Mouse (Mus musculus) MEL (cell line): ENCODE data around the gene Gm20388. TPM values are rescaled to one million over a fixed set of nuclear protein-coding genes. Genes with fewer than 3 reads are reported as not detected.

Experiments
- DNase-seq: peaks from one replicate; pipeline ENCODE4 v3.0.0; 2011; ENCODE audit warnings: low read depth, low spot score
- H3K27ac ChIP-seq: 2 replicates; pipeline ENCODE4 v1.5.1; 2012; ENCODE audit warnings: low read depth, mild to moderate bottlenecking, control low read depth, low read length, moderate library complexity; ENCODE audit not compliant: control insufficient read depth
- H3K27me3 ChIP-seq, 2 experiments: fragments of 150-350 bp in 1 of 2; sonication (generic) in 1 of 2; 2 replicates each; pipeline ENCODE4 v1.6.1; 2012; ENCODE audit warnings: low read length in 2 of 2, mild to moderate bottlenecking in 2 of 2, improper control_type of control experiment in 1 of 2, moderate library complexity in 1 of 2; ENCODE audit not compliant: insufficient read depth in 2 of 2, control insufficient read depth in 1 of 2
- H3K36me3 ChIP-seq, 2 experiments: 2 replicates each; pipeline ENCODE4 v1.6.1; 2012 to 2014; ENCODE audit warnings: low read length in 2 of 2, improper control_type of control experiment in 1 of 2, inconsistent platforms in 1 of 2, mild to moderate bottlenecking in 1 of 2; ENCODE audit not compliant: insufficient read depth in 2 of 2, control insufficient read depth in 1 of 2
- H3K4me1 ChIP-seq, 2 experiments: fragments of 150-350 bp in 1 of 2; sonication (generic) in 1 of 2; 2 replicates each; pipeline ENCODE4 v1.6.1; 2012; ENCODE audit warnings: low read length in 2 of 2, improper control_type of control experiment in 1 of 2, mild to moderate bottlenecking in 1 of 2; ENCODE audit not compliant: insufficient read depth in 2 of 2, control insufficient read depth in 1 of 2
- H3K4me3 ChIP-seq, 2 experiments: fragments of 150-350 bp in 1 of 2; sonication (generic) in 1 of 2; 2 replicates each; pipeline ENCODE4 v1.5.1; 2012; ENCODE audit warnings: low read depth in 2 of 2, low read length in 2 of 2, mild to moderate bottlenecking in 2 of 2, moderate library complexity in 2 of 2, control low read depth in 1 of 2, improper control_type of control experiment in 1 of 2; ENCODE audit not compliant: control insufficient read depth in 1 of 2, insufficient read depth in 1 of 2
- H3K79me2 ChIP-seq: 2 replicates; pipeline ENCODE4 v1.6.1; 2012; ENCODE audit warnings: mild to moderate bottlenecking, low read length, moderate library complexity; ENCODE audit not compliant: control insufficient read depth, poor library complexity, insufficient read depth
- H3K9ac ChIP-seq: 2 replicates; pipeline ENCODE4 v1.6.1; 2012; ENCODE audit warnings: low read depth, mild to moderate bottlenecking, control low read depth, low read length, moderate library complexity; ENCODE audit not compliant: control insufficient read depth, poor library complexity, severe bottlenecking
- H3K9me3 ChIP-seq: fragments of 150-350 bp; sonication (generic); replicated peaks from 2 replicates; pipeline ENCODE4 v1.6.1; 2012; ENCODE audit warnings: mild to moderate bottlenecking, low read length, improper control_type of control experiment, moderate library complexity; ENCODE audit not compliant: insufficient read depth
- CTCF ChIP-seq, 3 experiments: IDR thresholded peaks in 2 of 3; conservative IDR thresholded peaks in 1 of 3; 2 replicates each; pipeline ENCODE4 v1.5.1; 2011 to 2012; ENCODE audit warnings: low read length in 3 of 3, low read depth in 2 of 3, mild to moderate bottlenecking in 2 of 3, improper control_type of control experiment in 1 of 3, inconsistent platforms in 1 of 3, mixed read lengths in 1 of 3, moderate library complexity in 1 of 3; ENCODE audit not compliant: control insufficient read depth in 1 of 3, insufficient read depth in 1 of 3, poor library complexity in 1 of 3, severe bottlenecking in 1 of 3
- GATA1 ChIP-seq: IDR thresholded peaks from 2 replicates; pipeline ENCODE4 v1.6.1; 2011; ENCODE audit warnings: low read depth, low read length, improper control_type of control experiment
- HCFC1 ChIP-seq: IDR thresholded peaks from 2 replicates; pipeline ENCODE4 v1.6.1; 2012; ENCODE audit warnings: low read depth, mild to moderate bottlenecking, inconsistent platforms, low read length, improper control_type of control experiment, moderate library complexity
- JUND ChIP-seq: IDR thresholded peaks from 2 replicates; pipeline ENCODE4 v1.6.1; 2011; ENCODE audit warnings: low read depth, mild to moderate bottlenecking, improper control_type of control experiment, low read length
- MAFK ChIP-seq: IDR thresholded peaks from 2 replicates; pipeline ENCODE4 v1.6.1; 2011; ENCODE audit warnings: low read depth, mild to moderate bottlenecking, low read length, improper control_type of control experiment, borderline replicate concordance
- MAX ChIP-seq: IDR thresholded peaks from 2 replicates; pipeline ENCODE4 v1.6.1; 2011; ENCODE audit warnings: low read length, improper control_type of control experiment
- MAZ ChIP-seq: IDR thresholded peaks from 2 replicates; pipeline ENCODE4 v1.6.1; 2012; ENCODE audit warnings: low read depth, mild to moderate bottlenecking, inconsistent platforms, low read length, improper control_type of control experiment
- MEF2A ChIP-seq: IDR thresholded peaks from 2 replicates; pipeline ENCODE4 v1.6.1; 2014; ENCODE audit warnings: low read depth, mild to moderate bottlenecking, inconsistent platforms, low read length, improper control_type of control experiment; ENCODE audit not compliant: poor library complexity, insufficient replicate concordance, severe bottlenecking; ENCODE audit errors: extremely low read depth
- MYC ChIP-seq: IDR thresholded peaks from 2 replicates; pipeline ENCODE4 v1.6.1; 2011; ENCODE audit warnings: low read depth, mild to moderate bottlenecking, low read length, improper control_type of control experiment, moderate library complexity
- NRF1 ChIP-seq: IDR thresholded peaks from 2 replicates; pipeline ENCODE4 v1.6.1; 2014; ENCODE audit warnings: low read depth, mild to moderate bottlenecking, inconsistent platforms, low read length, improper control_type of control experiment, moderate library complexity; ENCODE audit not compliant: poor library complexity, insufficient read depth, severe bottlenecking
- POLR2A ChIP-seq, 2 experiments: IDR thresholded peaks; 2 replicates each; pipeline ENCODE4 v1.6.1; 2011 to 2012; ENCODE audit warnings: low read length in 2 of 2, mild to moderate bottlenecking in 2 of 2, control low read depth in 1 of 2, improper control_type of control experiment in 1 of 2, low read depth in 1 of 2, moderate library complexity in 1 of 2; ENCODE audit not compliant: control insufficient read depth in 1 of 2, insufficient read depth in 1 of 2, poor library complexity in 1 of 2
- RCOR1 ChIP-seq: IDR thresholded peaks from 2 replicates; pipeline ENCODE4 v1.6.1; 2012; ENCODE audit warnings: low read depth, mild to moderate bottlenecking, inconsistent platforms, low read length, improper control_type of control experiment
- TAL1 ChIP-seq: IDR thresholded peaks from 2 replicates; pipeline ENCODE4 v1.6.1; 2012; ENCODE audit warnings: mild to moderate bottlenecking, inconsistent platforms, low read length, moderate library complexity, mixed read lengths
- ZKSCAN1 ChIP-seq: IDR thresholded peaks from 2 replicates; pipeline ENCODE4 v1.6.1; 2012; ENCODE audit warnings: low read depth, mild to moderate bottlenecking, inconsistent platforms, low read length, improper control_type of control experiment, moderate library complexity
- ZMIZ1 ChIP-seq: IDR thresholded peaks from 2 replicates; pipeline ENCODE4 v1.6.1; 2012; ENCODE audit warnings: low read depth, mild to moderate bottlenecking, inconsistent platforms, low read length, improper control_type of control experiment, moderate library complexity
- ZNF384 ChIP-seq: IDR thresholded peaks from 2 replicates; pipeline ENCODE4 v1.6.1; 2012; ENCODE audit warnings: low read depth, mild to moderate bottlenecking, inconsistent platforms, low read length, improper control_type of control experiment
- polyA plus RNA-seq, 2 experiments: library from polyadenylated mRNA; stranded (reverse) in 1 of 2; unstranded in 1 of 2; fragments of >175 nt in 1 of 2; fragments of >200 nt in 1 of 2; gene quantifications; 2 replicates each; pipeline versions ENCODE4 v1.2.1 to v1.2.4; 2012; ENCODE audit warnings: low replicate concordance in 2 of 2, low read depth in 1 of 2; ENCODE audit not compliant: insufficient read length in 2 of 2, insufficient read depth in 1 of 2, missing spikeins in 1 of 2
- total RNA-seq: library from RNA; depleted of rRNA; stranded (reverse); fragments of 300-350 nt; gene quantifications from 2 replicates; pipeline ENCODE4 v1.2.3, GENCODE M21; 2012

Gm20388 gene
- total and polyA plus RNA-seq, 3 experiments = 11.1 to 17.8 TPM; not detected in 1

DNA sequence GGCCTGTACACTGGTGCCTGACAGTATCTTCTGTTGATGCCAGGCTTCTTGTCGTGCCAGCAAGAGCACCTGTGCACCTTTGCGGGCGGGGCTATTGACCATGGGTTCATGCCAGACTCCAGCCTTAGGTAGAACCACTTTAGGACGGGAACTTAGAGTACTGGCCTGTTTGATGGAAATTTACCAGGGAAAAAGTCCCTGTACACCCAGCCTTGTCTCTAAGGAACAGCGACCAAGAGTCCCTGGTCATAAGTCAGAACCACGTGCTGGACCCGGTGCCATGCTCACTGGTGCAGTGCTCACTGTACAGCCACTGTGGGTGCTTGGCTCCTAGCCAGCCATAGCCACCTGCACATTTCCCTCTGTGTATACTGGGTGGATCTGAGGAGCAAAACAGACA, 3478.4 kb downstream of the Gm20388 start:
- no peak overlapping the region for H3K27ac ChIP-seq
- TF ChIP-seq POLR2A (IDR thresholded peaks at IDR 0.05; ENCODE audit: control insufficient read depth in 1 of 2, insufficient read depth in 1 of 2, low read depth in 1 of 2, low read length in 2 of 2, poor library complexity in 1 of 2) = no peak
- no peak for TF ChIP-seq RCOR1
- no peak for TF ChIP-seq MYC
- TF ChIP-seq ZKSCAN1 = no peak
- TF ChIP-seq MAZ = no peak
- no peak for TF ChIP-seq TAL1
- TF ChIP-seq MAX = no peak
- no peak for TF ChIP-seq CTCF (IDR thresholded peaks at IDR 0.05 in 2 of 3, conservative IDR thresholded peaks at IDR 0.05 in 1 of 3; ENCODE audit: control insufficient read depth in 1 of 3, insufficient read depth in 1 of 3, low read depth in 2 of 3, low read length in 3 of 3, poor library complexity in 1 of 3, severe bottlenecking in 1 of 3)
- TF ChIP-seq ZNF384 = no peak
- TF ChIP-seq ZMIZ1 = no peak
- TF ChIP-seq MEF2A = no peak
- no peak for TF ChIP-seq NRF1
- TF ChIP-seq HCFC1 = no peak
- no peak for TF ChIP-seq GATA1
- TF ChIP-seq MAFK = no peak
- TF ChIP-seq, all 39 proteins: peak for 0
- H3K36me3 ChIP-seq = peaks cover 0 to 14% of the 10 kb centered on the region in 2 experiments; a peak in 2 of 4 replicates
- no peaks in the 10 kb centered on the region for H3K27me3 ChIP-seq
- no peaks in the 10 kb centered on the region for H3K9me3 ChIP-seq
- no peaks in the 10 kb centered on the region for H3K4me1 ChIP-seq
- no peak for DNase-seq
- no peak overlapping the region for H3K4me3 ChIP-seq
- no peaks in the 10 kb centered on the region for H3K79me2 ChIP-seq
- H3K9ac ChIP-seq = no peak overlapping the region

DNA sequence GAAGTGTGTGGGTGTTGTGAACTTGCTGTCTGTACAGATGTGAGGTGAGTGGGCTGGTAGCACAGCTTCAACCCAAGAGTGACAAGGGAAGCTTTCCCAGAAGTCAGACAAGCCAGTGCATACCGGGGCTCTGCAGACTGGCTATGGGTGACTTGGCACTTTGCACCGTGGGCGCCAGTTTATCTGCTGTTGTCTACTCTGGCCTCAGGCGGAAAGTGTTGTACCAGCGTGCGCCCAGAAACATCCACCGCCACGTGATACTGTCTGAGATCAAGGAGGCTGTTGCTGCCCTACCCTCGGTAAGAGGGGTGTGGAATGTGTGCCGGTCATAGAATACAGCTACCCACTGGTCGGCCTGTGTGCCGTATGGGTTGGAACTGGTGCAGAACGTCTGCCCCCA, 3487.7 kb downstream of the Gm20388 start:
- Histone ChIP-seq H3K9me3 (no peaks in the 10 kb centered on the region), H3K4me3 (no peak overlapping the region), H3K9ac (no peak overlapping the region), H3K36me3 (peaks cover 0 to 7% of the 10 kb centered on the region in 2 experiments; a peak in 2 of 4 replicates), H3K27me3 (no peaks in the 10 kb centered on the region), H3K27ac (no peak overlapping the region), H3K4me1 (no peaks in the 10 kb centered on the region), H3K79me2 (no peaks in the 10 kb centered on the region)
- no peak for TF ChIP-seq JUND
- 0 out of 4 replicates have a peak, but pooled peaks of 1 of the 2 experiments have one; percentile 2 for TF ChIP-seq POLR2A (IDR thresholded peaks at IDR 0.05; ENCODE audit: control insufficient read depth in 1 of 2, insufficient read depth in 1 of 2, low read depth in 1 of 2, low read length in 2 of 2, poor library complexity in 1 of 2)
- DNase-seq = no peak
